ENCODE assay signal across 8 mouse cellular contexts in the genomic region with DNA sequence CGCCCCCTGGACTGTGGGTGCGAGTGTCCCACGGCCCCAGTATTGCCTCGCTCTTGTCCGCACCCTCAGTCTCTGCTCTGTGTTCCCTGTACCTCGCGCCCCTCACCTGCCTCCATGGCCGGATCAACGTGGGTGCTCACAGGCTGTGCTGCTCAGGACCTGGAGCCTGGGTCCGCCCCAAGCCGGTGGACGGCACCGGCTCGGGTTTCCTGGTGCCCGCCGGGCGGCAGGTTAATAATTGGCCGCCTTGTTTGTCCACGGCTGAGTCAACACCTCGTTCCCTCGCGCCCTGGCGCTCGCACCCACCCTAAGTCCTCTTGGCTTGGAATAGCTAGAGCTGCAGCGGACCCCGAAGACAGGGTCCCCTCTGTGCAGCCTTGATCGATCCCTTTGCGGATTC. TPM values are rescaled to one million over a fixed set of nuclear protein-coding genes. Genes with fewer than 3 reads are reported as not detected.
A peak's percentile ranks its signal among the peaks of the same experiment; 100 is the strongest.
DNase-seq lines count a peak whose midpoint lies in the region; ATAC-seq lines count a peak whose summit lies in the region.

A gene (minus strand): TSS at position 189 of the 400 bp plus-strand sequence.

- H3K4me3 ChIP-seq in hindbrain, embryonic 14.5 days (replicated peaks; ENCODE audit: low read length): 0 out of 2 replicates have a peak within 1 kb of the TSS, but pooled peaks have one; percentile 4
- H3K4me3 ChIP-seq in limb, embryonic 15.5 days: no peak within 1 kb of the TSS
- H3K4me3 ChIP-seq in midbrain, embryonic 16.5 days (ENCODE audit: low read depth, low read length): peak within 1 kb of the TSS; percentile 2; the same call in 1 of the 2 replicates

- H3K4me1 ChIP-seq in hindbrain, embryonic 14.5 days (replicated peaks; ENCODE audit: control insufficient read depth, insufficient read depth, low read length): no peaks in the 10 kb centered on the region
- peaks cover 18% of the 10 kb centered on the region for H3K4me1 ChIP-seq in limb, embryonic 15.5 days
- 0 out of 2 replicates have a peak, but pooled peaks cover 8% of the 10 kb centered on the region for H3K4me1 ChIP-seq in midbrain, embryonic 16.5 days (ENCODE audit: control insufficient read depth, insufficient read depth, low read length)

- WGBS in hindbrain, embryonic 14.5 days: 5% methylated on average over 28 of the region's 28 CpGs
- WGBS in limb, embryonic 15.5 days: 5% methylated on average over 28 of the region's 28 CpGs
- 6% methylated on average over 27 of the region's 28 CpGs for whole genome bisulfite sequencing in midbrain, embryonic 16.5 days

- H3K27me3 ChIP-seq in hindbrain, embryonic 14.5 days (ENCODE audit: control insufficient read depth, insufficient read depth, low read length): peaks cover 50% of the 10 kb centered on the region
- H3K27me3 ChIP-seq in limb, embryonic 15.5 days: peaks cover 66% of the 10 kb centered on the region
- H3K27me3 ChIP-seq in midbrain, embryonic 16.5 days (ENCODE audit: control insufficient read depth, insufficient read depth, low read depth, low read length): peaks cover 32% of the 10 kb centered on the region

- H3K27ac ChIP-seq in hindbrain, embryonic 14.5 days: no peak within 1 kb of the TSS
- no peak within 1 kb of the TSS for H3K27ac ChIP-seq in limb, embryonic 15.5 days
- H3K27ac ChIP-seq in midbrain, embryonic 16.5 days (ENCODE audit: low read length): no peak within 1 kb of the TSS

- intact Hi-C loops in left cerebral cortex, postnatal 10 days (cut with DNase I): no loop called here

- no peak for ATAC-seq in hindbrain, embryonic 14.5 days (ENCODE audit: low FRiP score)
- peak; percentile 38; the same call in 1 of the 2 replicates for ATAC-seq in limb, embryonic 15.5 days (ENCODE audit: insufficient number of reproducible peaks, low FRiP score, low TSS enrichment, low read depth)
- ATAC-seq in midbrain, embryonic 16.5 days: no peak
- ATAC-seq in megakaryocyte-erythroid progenitor cell, adult 5-6 weeks (replicated peaks; ENCODE audit: low FRiP score, low TSS enrichment, poor library complexity, severe bottlenecking): no peak

- H3K9me3 ChIP-seq in hindbrain, embryonic 14.5 days (ENCODE audit: control insufficient read depth, low read length): no peaks in the 10 kb centered on the region
- H3K9me3 ChIP-seq in limb, embryonic 15.5 days: no peaks in the 10 kb centered on the region
- H3K9me3 ChIP-seq in midbrain, embryonic 16.5 days (replicated peaks; ENCODE audit: control insufficient read depth, low read length, poor library complexity, severe bottlenecking): no peaks in the 10 kb centered on the region

- peak; percentile 9 for DNase-seq in embryo, embryonic 10 days (ENCODE audit: low spot score)
- DNase-seq in embryo, embryonic 10.5 days (ENCODE audit: low spot score): no peak
- DNase-seq in hindbrain, embryonic 14.5 days (ENCODE audit: low spot score): no peak
- DNase-seq in left cerebral cortex, postnatal 10 days (ENCODE audit: extremely low spot score in 1 of 2, low spot score in 2 of 2): no peak
- DNase-seq in frontal cortex, postnatal 36 days (ENCODE audit: low spot score in 2 of 2): no peak

- H3K9ac ChIP-seq in hindbrain, embryonic 14.5 days: no peak within 1 kb of the TSS
- H3K9ac ChIP-seq in limb, embryonic 15.5 days: no peak within 1 kb of the TSS
- peak within 1 kb of the TSS; percentile 42 for H3K9ac ChIP-seq in midbrain, embryonic 16.5 days (ENCODE audit: low read depth, low read length)

- H3K4me2 ChIP-seq in hindbrain, embryonic 14.5 days (replicated peaks): peak within 1 kb of the TSS; percentile 29
- peak within 1 kb of the TSS; percentile 6; the same call in 1 of the 2 replicates for H3K4me2 ChIP-seq in limb, embryonic 15.5 days
- peak within 1 kb of the TSS; percentile 33 for H3K4me2 ChIP-seq in midbrain, embryonic 16.5 days (ENCODE audit: low read length)

- H3K36me3 ChIP-seq in hindbrain, embryonic 14.5 days (replicated peaks; ENCODE audit: control insufficient read depth, insufficient read depth): no peaks in the 10 kb centered on the region
- H3K36me3 ChIP-seq in limb, embryonic 15.5 days: no peaks in the 10 kb centered on the region
- no peaks in the 10 kb centered on the region for H3K36me3 ChIP-seq in midbrain, embryonic 16.5 days (ENCODE audit: control insufficient read depth, insufficient read depth, low read length)

RNA-seq across cellular contexts. Expression of the gene that starts here (rescaled TPM):
- 0.20 and 0.36 TPM in 2 replicates for polyA plus RNA-seq in hindbrain, embryonic 14.5 days (2014; fragmentation: Nextera tagmentation; extraction: Ambion mirVana)
- polyA plus RNA-seq in limb, embryonic 15.5 days (2015; fragmentation: Nextera tagmentation; extraction: Ambion mirVana): not detected in 2 replicates
- polyA plus RNA-seq in midbrain, embryonic 16.5 days (2015; fragmentation: Nextera tagmentation; extraction: Ambion mirVana): 0.23 and 0.32 TPM in 2 replicates
- not detected in 2 replicates for total RNA-seq in megakaryocyte-erythroid progenitor cell, adult 5-6 weeks (2014; fragmentation: Nextera tagmentation)
- not detected in 2 replicates for total RNA-seq in megakaryocyte-erythroid progenitor cell, adult 5-6 weeks (2017)
- total RNA-seq in left cerebral cortex, postnatal 10 days (2021): 1 to 10 TPM; 2.5 to 2.8 TPM

Comparison
In these comparisons a context has a peak if more than half of its experiments do, and no peak if none do; other contexts are left out.
1. Peak in ATAC-seq and H3K4me2 ChIP-seq in limb, embryonic 15.5 days; RNA of the gene not detected or under 1 TPM.